ENCODE assay signal across 8 mouse cellular contexts in the genomic region with DNA sequence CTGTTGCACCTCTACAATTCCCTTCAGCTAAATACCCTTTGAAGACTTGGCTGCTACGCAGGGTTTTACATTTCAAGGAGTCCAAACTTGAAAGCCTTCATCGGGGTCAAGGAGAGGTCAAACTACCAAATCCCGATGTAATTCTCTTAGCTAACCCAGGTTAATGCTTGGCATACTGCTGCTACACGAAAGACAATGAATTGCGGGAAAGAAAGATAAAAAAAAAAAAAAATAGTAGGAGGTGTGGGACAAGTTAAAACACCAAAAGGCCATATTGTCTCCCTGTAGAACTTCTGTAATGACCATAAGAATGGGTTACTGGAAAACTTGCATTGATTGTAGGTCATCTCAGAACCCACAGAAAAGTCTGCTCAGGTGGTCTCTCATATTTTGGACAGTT. TPM values are rescaled to one million over a fixed set of nuclear protein-coding genes. Genes with fewer than 3 reads are reported as not detected.
A peak's percentile ranks its signal among the peaks of the same experiment; 100 is the strongest.
DNase-seq lines count a peak whose midpoint lies in the region; ATAC-seq and TF ChIP-seq lines count a peak whose summit lies in the region.

No protein-coding gene starts in this region.

- DNase-seq in heart, adult 2 months = no peak
- DNase-seq in heart, postnatal 10 days = no peak
- DNase-seq in testis, postnatal 14 days (ENCODE audit: low spot score) = no peak
- DNase-seq in frontal cortex, postnatal 25 days (ENCODE audit: low spot score in 2 of 2) = no peak

- H3K9me3 ChIP-seq in limb, embryonic 15.5 days = no peaks in the 10 kb centered on the region
- H3K9me3 ChIP-seq in stomach, embryonic 16.5 days (replicated peaks; ENCODE audit: control insufficient read depth, low read length) = no peaks in the 10 kb centered on the region

- H3K9ac ChIP-seq in heart, adult 2 months (ENCODE audit: low read depth, low read length) = peak overlapping the region; percentile 11; the same call in 1 of the 2 replicates
- no peak overlapping the region for H3K9ac ChIP-seq in limb, embryonic 15.5 days
- H3K9ac ChIP-seq in stomach, embryonic 16.5 days (ENCODE audit: low read length) = peak overlapping the region; percentile 60

- H3K4me2 ChIP-seq in limb, embryonic 15.5 days = peak overlapping the region; percentile 69
- H3K4me2 ChIP-seq in stomach, embryonic 16.5 days (ENCODE audit: low read depth, low read length) = peak overlapping the region; percentile 73

- peak overlapping the region; percentile 94 for H3K4me3 ChIP-seq in heart, adult 2 months
- peak overlapping the region; percentile 98 for H3K4me3 ChIP-seq in testis, adult 2 months (ENCODE audit: control insufficient read depth, low read depth, low read length)
- peak overlapping the region; percentile 97 for H3K4me3 ChIP-seq in limb, embryonic 15.5 days
- H3K4me3 ChIP-seq in stomach, embryonic 16.5 days (replicated peaks; ENCODE audit: low read length) = peak overlapping the region; percentile 95

- no peak for TF ChIP-seq EP300 in heart, adult 2 months (IDR thresholded peaks at IDR 0.05; ENCODE audit: insufficient read depth, low read depth, low read length)

- no peak for TF ChIP-seq CTCF in heart, adult 2 months (IDR thresholded peaks at IDR 0.05)
- TF ChIP-seq CTCF in testis, adult 2 months (IDR thresholded peaks at IDR 0.05; ENCODE audit: control insufficient read depth, insufficient read depth, insufficient replicate concordance, low read depth, low read length) = no peak

- H3K4me1 ChIP-seq in heart, adult 2 months (ENCODE audit: control insufficient read depth, insufficient read depth, low read length) = peaks cover 3% of the 10 kb centered on the region
- H3K4me1 ChIP-seq in testis, adult 2 months (ENCODE audit: control insufficient read depth, insufficient read depth, low read length) = peaks cover 4% of the 10 kb centered on the region; the same call in 1 of the 2 replicates
- no peaks in the 10 kb centered on the region; the same call in 1 of the 2 replicates for H3K4me1 ChIP-seq in limb, embryonic 15.5 days
- peaks cover 2% of the 10 kb centered on the region; the same call in 1 of the 2 replicates for H3K4me1 ChIP-seq in stomach, embryonic 16.5 days (ENCODE audit: control insufficient read depth, insufficient read depth, low read length)

- no peaks in the 10 kb centered on the region for H3K27me3 ChIP-seq in heart, adult 2 months (ENCODE audit: control insufficient read depth, insufficient read depth, low read length)
- no peaks in the 10 kb centered on the region for H3K27me3 ChIP-seq in testis, adult 2 months (ENCODE audit: control insufficient read depth, insufficient read depth, low read length)
- H3K27me3 ChIP-seq in limb, embryonic 15.5 days = no peaks in the 10 kb centered on the region
- no peaks in the 10 kb centered on the region for H3K27me3 ChIP-seq in stomach, embryonic 16.5 days (ENCODE audit: control insufficient read depth, insufficient read depth, low read length)

- intact Hi-C loops in heart, adult 2 months (cut with DNase I) = no loop called here
- intact Hi-C loops in heart, postnatal 10 days (cut with DNase I) = loop anchor here (2.0 to 5.0 kb wide), 2 partner anchors 70 to 194 kb away; partner anchors contain the start of genes 2610001J05Rik and Tmem168

- H3K27ac ChIP-seq in heart, adult 2 months = no peak overlapping the region
- peak overlapping the region; percentile 73; the same call in 1 of the 2 replicates for H3K27ac ChIP-seq in testis, adult 2 months (ENCODE audit: control insufficient read depth, insufficient read depth, low read depth, low read length)
- H3K27ac ChIP-seq in limb, embryonic 15.5 days = peak overlapping the region; percentile 5; the same call in 1 of the 2 replicates
- H3K27ac ChIP-seq in stomach, embryonic 16.5 days (ENCODE audit: low read length) = peak overlapping the region; percentile 26; the same call in 1 of the 2 replicates

- peaks cover 4% of the 10 kb centered on the region; the same call in 1 of the 2 replicates for H3K36me3 ChIP-seq in heart, adult 2 months (ENCODE audit: control insufficient read depth, insufficient read depth, low read length)
- H3K36me3 ChIP-seq in testis, adult 2 months (ENCODE audit: control insufficient read depth, insufficient read depth, low read length) = no peaks in the 10 kb centered on the region
- H3K36me3 ChIP-seq in limb, embryonic 15.5 days = no peaks in the 10 kb centered on the region
- no peaks in the 10 kb centered on the region for H3K36me3 ChIP-seq in stomach, embryonic 16.5 days (ENCODE audit: control insufficient read depth, insufficient read depth, low read length)

- 24% methylated on average over 5 of the region's 5 CpGs for WGBS in heart, adult 2 months
- WGBS in limb, embryonic 15.5 days = 13% methylated on average over 5 of the region's 5 CpGs
- WGBS in stomach, embryonic 16.5 days = 19% methylated on average over 5 of the region's 5 CpGs

- TF ChIP-seq POLR2A in heart, adult 2 months (IDR thresholded peaks at IDR 0.05; ENCODE audit: insufficient read depth, low read depth, low read length) = no peak
- TF ChIP-seq POLR2A in testis, adult 2 months (IDR thresholded peaks at IDR 0.05; ENCODE audit: control insufficient read depth, low read depth, low read length) = no peak

- no peak for ATAC-seq in limb, embryonic 15.5 days (ENCODE audit: insufficient number of reproducible peaks, low FRiP score, low TSS enrichment, low read depth)
- ATAC-seq in stomach, embryonic 16.5 days (ENCODE audit: insufficient read depth, low FRiP score) = no peak
- ATAC-seq in inflammation-experienced regulatory T-cells, adult 6 months = no peak

- no peaks in the 10 kb centered on the region for H3K79me2 ChIP-seq in heart, adult 2 months (replicated peaks; ENCODE audit: control insufficient read depth, insufficient read depth, low read length)

RNA-seq across cellular contexts. Expression of gene Bmt2, which starts 0.6 kb away (rescaled TPM):
- total RNA-seq in heart, adult 2 months (2021) = 10 to 100 TPM in 1 of 2 experiments, 1 to 10 TPM in 1; 9.0 to 11.5 TPM
- polyA plus RNA-seq in heart, adult 2 months (2012; rRNA removed) = 2.3 and 5.2 TPM in 2 replicates
- total RNA-seq in heart, postnatal 10 days (2021) = 10 to 100 TPM; 10.4 to 11.2 TPM
- polyA plus RNA-seq in testis, adult 2 months (2012; rRNA removed) = 1.7 and 2.4 TPM in 2 replicates
- polyA plus RNA-seq in limb, embryonic 15.5 days (2015; fragmentation: Nextera tagmentation; extraction: Ambion mirVana) = 14.5 and 17.1 TPM in 2 replicates
- polyA plus RNA-seq in stomach, embryonic 16.5 days (2015; fragmentation: Nextera tagmentation; extraction: Ambion mirVana) = 9.6 and 10.6 TPM in 2 replicates
- 10 to 100 TPM in 2 of 3 experiments, 1 to 10 TPM in 1; 5.2 to 10.8 (median 10.1) TPM for polyA plus RNA-seq in inflammation-experienced regulatory T-cells, adult 6 months (2017; shearing (Covaris generic))
